Mouse (Mus musculus): ENCODE measurements around the gene Csnk2b.

- TF ChIP-seq CTCF (IDR thresholded peaks at IDR 0.05; ENCODE audit: low read depth) (peak; percentile 22), EP300 (IDR thresholded peaks at IDR 0.05; ENCODE audit: low read depth) (no peak)
These were observed 32.8 kb downstream of the Csnk2b start, which contains the start of gene Abhd16a for GRCm38 (mm10) chr17:35088825-35089644.
